Mouse (Mus musculus) left cerebral cortex, postnatal 25 days (tissue): ENCODE results near the gene Specc1l. TPM values are rescaled to one million over a fixed set of nuclear protein-coding genes. Genes with fewer than 3 reads are reported as not detected.
"Not testable (repeated sequence)": the region's sequence is repeated elsewhere in the genome, so short reads cannot be mapped to it uniquely, and the experiment has no call there.

Experiments
- DNase-seq, 2 experiments: peaks; one replicate each; pipeline ENCODE4 v3.0.0; 2022; ENCODE audit warnings: low spot score in 2 of 2, mixed read lengths in 1 of 2
- intact Hi-C: fragments of 180-260 bp; cut with DNase I; formaldehyde crosslinking; loops from one replicate; pipeline ENCODE4 v1.15.1; 2025
- total RNA-seq, 2 experiments: library from RNA; stranded (reverse); gene quantifications; 2 replicates each; pipeline ENCODE4 v1.2.3; 2021

Gene Specc1l
- total RNA-seq, 2 experiments from 2014 or later: 38.9 to 41.4 TPM

DNA sequence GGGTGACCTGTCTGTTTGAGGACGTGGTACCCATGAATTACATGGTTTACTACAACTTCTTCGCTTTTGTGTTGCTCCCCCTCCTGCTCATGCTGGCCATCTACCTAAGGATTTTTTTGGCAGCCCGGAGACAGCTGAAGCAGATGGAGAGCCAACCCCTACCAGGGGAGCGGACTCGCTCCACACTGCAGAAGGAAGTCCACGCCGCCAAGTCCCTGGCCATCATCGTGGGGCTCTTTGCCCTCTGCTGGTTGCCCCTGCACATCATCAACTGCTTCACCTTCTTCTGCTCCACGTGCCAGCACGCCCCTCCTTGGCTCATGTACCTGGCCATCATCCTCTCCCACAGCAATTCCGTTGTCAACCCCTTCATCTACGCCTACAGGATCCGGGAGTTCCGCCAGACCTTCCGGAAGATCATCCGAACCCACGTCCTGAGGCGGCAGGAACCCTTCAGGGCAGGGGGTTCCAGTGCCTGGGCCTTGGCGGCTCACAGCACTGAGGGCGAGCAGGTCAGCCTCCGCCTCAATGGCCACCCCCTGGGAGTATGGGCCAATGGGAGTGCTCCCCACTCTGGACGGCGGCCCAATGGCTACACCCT lies 121.4 kb downstream of the Specc1l start:
- intact Hi-C loops: no loop called here
- DNase-seq: no peak

DNA sequence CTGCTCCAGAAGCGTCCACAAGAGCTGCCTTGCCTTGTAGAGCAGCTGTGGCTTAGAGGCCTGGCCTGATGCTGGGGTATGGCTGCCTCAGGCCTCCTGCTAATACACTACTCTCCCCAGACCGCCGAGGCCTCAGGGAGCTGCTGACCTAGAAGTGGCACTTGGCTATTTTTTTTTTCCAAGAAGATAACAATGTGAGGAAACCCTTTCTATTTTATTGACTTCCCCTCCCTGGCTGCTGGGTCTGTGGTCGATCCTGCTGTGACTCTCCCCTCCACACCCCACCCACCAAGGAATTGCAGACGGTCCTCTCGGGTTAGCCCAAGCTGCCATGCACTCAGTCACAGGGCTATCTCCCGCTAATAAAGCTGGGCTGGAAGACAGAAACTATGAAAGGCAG lies 122.3 kb downstream of the Specc1l start:
- intact Hi-C loops: no loop called here
- DNase-seq: no peak

DNA sequence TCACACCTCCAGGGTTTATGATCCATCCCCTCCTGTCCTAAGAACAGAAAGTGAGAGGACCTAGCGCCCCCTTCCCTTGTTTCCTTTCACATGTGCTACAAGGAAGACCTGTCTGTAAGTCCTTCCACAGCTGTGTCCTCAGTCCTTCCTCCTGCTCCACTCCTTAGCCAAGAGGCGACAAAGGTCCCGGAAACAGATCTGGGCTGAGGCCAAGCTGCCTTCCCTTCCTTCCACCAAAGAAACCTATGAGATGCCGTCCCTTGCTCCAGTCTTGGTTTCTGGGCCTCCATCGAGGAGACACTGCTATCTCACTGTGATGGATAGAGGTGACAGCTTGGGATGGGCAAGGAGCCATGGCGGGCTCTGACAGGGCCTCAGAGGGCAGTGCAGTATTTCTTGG lies 123.2 kb downstream of the Specc1l start:
- DNase-seq: no peak
- intact Hi-C loops: no loop called here

DNA sequence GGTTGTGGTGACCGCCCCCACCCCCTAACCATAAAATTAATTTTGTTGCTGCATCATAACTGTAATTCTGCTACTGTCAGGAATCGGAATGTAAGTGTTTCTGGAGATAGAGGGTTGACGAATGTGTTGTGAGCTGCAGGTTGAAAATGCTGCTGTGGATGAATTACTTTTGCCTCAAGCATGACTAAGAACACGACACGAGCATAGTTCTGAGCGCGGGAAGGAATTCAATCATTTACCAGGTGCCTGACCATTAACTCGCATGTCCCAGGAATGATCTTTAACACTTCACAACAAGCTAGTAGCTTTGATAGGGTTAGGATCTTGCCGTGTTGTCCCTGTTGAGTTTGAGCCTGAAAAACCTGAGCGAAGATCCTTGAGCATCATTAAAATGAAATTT lies 125.4 kb downstream of the Specc1l start:
- intact Hi-C loops: no loop called here
- DNase-seq: no peak

DNA sequence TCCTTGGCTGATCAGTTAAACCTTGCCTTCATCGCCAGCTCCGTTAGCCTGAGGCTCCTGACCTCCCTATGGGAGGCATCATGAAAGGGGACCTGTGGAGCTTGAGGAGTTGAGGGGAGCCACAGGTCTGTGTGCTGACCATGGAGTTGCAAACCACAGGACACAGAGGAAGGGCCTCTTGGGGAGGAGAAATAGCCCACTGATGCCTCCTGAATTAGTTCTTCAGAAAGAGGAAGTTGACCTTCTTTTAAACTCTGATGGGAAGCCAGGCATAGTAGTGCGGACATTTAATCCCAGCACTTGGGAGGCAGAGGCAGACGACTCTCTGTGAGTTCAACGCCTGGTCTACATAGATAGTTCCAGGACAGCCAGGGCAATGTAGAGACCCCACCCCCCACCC lies 127.0 kb downstream of the Specc1l start:
- DNase-seq: no peak
- intact Hi-C loops: no loop called here

DNA sequence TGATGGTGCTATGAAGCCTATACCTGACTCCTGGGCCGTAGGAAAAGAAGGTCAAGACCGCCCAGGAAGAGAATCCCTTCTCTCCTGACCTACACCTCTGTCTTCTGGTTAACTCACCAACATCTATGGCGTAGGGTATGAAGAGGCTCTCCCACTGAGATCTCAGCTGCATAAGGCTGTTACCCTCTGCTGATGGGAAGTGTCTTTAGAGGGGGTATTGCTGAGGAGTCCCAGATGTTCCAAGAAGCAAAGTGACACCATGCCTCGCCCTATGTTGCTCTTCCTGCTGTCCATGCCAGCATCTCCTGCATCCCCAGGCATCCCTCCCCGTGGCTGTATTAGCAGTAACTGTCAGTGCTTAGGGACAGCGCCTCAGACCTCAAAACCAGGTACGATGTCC lies 127.5 kb downstream of the Specc1l start:
- DNase-seq: no peak
- intact Hi-C loops: no loop called here

DNA sequence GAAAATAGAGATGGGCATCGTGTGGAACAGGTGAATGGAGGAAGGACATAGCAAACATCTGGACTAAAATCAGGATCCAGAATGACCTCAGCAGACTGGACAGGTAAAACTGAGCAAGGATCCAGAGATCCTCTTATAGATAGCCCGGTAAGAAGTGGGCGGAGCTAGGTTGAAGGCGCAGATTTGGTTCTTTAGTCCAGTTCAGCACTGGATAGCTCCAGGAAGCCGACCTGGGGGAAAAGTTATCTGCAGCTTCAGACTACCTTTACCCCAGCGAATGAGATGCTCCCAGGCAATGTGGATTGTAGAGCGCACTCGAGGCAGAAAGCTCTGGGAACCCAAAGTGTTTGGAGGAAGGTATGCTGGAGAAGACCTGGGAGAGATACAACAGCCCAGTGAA lies 130.1 kb downstream of the Specc1l start:
- DNase-seq: no peak
- intact Hi-C loops: no loop called here

DNA sequence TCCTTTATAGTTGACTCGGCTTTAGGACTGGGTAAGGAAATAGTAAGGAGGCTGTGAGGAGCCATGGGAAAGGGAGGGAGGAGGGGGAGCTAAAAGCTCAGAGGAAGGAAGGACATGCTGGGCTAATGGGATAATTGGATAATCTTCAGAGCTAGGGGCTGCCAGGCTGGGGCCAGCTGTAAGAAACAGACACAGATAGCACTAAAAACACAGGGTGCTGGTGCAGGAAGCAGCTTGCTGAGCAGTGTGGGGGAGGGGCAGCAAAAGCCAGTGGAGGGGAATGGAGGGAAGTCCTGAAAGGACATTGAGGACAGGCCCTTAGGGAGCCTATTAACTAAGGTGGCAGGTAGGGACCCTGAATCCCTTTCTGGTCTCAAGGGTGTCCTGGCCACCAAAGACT lies 132.7 kb downstream of the Specc1l start:
- DNase-seq, intact Hi-C loops: not testable (repeated sequence)

DNA sequence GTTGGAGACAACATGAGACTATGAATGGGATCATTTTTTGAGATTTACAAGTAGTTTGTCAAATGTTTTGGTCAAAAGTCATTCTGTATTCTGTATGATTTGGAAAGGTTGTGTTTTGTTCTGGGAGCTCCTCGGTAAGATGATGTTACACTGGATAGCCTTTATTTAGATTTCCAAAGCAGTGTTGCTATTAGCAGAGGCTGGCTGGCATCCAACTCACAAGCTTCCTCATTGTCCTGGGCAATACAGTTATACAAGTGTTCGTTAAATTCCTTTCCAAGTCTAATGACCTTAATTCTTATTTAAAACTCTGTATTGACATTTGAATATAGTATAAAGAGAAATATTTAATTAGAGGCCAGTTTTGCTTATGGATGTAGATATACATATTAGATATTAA lies 133.4 kb downstream of the Specc1l start:
- no peak for DNase-seq
- intact Hi-C loops: no loop called here

DNA sequence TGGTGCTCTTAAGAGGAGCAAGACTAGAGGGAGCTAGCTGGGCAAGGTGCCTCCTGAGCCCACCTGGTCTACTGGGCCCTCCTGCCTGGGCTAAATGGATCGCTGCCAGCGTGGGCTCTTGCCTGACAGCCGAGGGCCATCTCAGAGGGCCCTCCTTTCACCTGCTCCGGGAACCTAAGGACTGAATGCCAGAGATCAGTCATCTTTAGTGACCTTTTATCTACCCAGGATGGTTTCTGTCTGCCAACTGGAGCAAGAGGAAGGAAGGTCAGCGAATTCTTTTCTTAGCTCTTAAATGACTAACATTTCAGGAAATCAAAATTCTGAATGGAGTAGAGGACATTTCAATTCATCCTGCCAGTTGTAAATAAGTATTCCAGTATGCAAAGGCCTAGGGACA lies 138.7 kb downstream of the Specc1l start:
- intact Hi-C loops: no loop called here

DNA sequence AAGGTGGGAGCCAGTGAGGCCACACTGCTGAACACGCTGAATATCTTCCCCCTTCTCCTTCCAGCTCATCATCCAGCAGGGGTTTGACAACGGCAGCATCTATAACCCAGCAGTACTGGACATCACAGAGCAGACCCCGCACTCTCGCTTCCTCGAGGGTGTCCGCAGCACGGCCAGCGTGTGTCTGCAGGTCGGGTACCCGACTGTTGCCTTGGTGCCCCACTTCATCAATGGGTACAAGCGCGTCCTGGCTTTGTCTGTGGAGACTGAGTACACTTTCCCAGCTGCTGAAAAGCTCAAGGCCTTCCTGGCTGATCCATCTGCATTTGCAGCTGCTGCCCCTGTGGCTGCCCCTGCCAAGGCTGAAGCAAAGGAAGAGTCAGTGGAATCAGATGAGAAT lies 140.7 kb downstream of the Specc1l start:
- intact Hi-C loops: no loop called here
- DNase-seq: no peak

More for the DNA sequence above, 138.7 kb downstream of the Specc1l start:
- DNase-seq: no peak

DNA sequence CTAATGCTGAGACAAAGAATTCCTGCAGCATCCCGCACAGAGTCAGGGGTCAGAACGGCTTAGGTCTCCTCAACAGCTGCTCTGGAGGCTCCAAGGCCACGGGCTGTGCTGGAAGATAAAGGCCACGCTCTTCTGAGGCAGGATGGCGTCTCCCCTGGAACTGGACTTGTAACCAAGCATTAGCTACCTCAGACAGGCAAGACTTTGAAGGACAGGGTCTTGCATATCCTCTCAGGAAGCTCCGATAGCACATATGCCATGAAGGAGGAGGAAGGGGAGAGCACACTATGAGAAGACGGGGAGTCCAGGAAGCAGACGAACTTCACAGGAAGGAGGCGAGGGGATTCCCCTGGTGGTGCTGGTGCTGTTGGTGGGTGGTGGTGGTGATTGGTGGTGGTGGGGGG lies 142.0 kb downstream of the Specc1l start:
- intact Hi-C loops: not testable (repeated sequence)

DNA sequence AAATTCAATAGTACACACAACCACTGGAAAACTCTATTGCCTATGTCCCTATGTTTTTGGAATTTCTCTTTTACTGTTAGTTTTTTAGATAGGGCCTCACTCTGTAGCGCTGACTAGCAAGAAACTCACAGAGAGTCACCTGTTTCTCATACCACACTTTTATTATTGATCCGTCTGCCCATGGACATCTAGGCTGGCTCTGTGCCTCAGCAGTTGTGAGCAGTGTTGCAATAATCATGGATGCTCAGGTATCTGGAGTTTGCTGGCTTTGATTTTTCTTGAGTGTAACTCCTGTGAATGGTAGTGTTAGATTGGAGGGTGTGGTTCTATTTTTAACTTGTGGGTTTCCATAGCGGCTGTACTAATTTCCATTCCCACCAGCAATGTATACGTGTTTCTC lies 143.5 kb downstream of the Specc1l start:
- intact Hi-C loops: no loop called here
- DNase-seq: no peak

More for the DNA sequence above, 142.0 kb downstream of the Specc1l start:
- not testable (repeated sequence) for DNase-seq

Other genes with a start within 250 kb of the Specc1l start
- 100 to 1,000 TPM; 124 to 133 TPM for gene Gnaz, start 244.9 kb upstream of the Specc1l start, total RNA-seq
- under 1 TPM; 0.25 to 0.55 TPM for gene Rsph14, start 179.5 kb upstream of the Specc1l start, total RNA-seq
- 10 to 100 TPM; 29.3 to 35.7 TPM for gene Rab36, start 175.0 kb upstream of the Specc1l start, total RNA-seq
- gene Bcr, start 151.5 kb upstream of the Specc1l start, total RNA-seq: 100 to 1,000 TPM in 1 of 2 experiments, 10 to 100 TPM in 1; 92.8 to 112 TPM
- 10 to 100 TPM in 1 of 2 experiments, 1 to 10 TPM in 1; 5.5 to 51.2 TPM for gene Adora2a, start 104.8 kb downstream of the Specc1l start, total RNA-seq
- under 1 TPM; 0.53 to 0.76 TPM for gene Upb1, start 189.0 kb downstream of the Specc1l start, total RNA-seq